Mouse (Mus musculus) right cerebral cortex, postnatal 14 days (tissue): ENCODE measurements around the gene Syna.

Source experiments
- DNase-seq: peaks from one replicate; pipeline ENCODE4 v3.0.0; 2022

The Syna gene

GRCm38 (mm10) chr5:134525971-134526711 is 33.8 kb downstream of the Syna start:
- DNase-seq = no peak

GRCm38 (mm10) chr5:134523728-134524127 is 36.2 kb downstream of the Syna start:
- no peak for DNase-seq

DNA sequence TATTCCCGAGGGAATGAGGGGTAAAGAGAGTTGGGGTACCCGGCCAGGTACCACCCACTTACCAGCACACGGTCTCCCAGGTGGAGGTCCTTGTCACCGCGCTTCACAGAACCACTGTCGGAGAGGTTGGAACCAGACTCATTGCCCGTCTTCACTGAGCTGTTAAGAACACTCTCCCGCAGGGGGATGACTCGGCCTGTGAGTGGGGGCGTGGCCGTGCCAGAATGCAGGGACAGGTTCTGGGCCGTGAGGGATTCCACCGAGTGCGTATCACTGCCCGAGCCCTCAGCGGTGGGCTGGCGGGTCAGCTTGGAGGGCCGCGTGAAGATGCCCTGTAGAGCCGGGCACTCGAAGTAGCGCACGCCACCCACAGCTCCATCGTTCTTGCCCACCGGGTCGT is 37.4 kb downstream of the Syna start:
- DNase-seq = no peak

- DNase-seq = no peak
Observed at GRCm38 (mm10) chr5:134521806-134522205, 38.2 kb downstream of the Syna start.

DNA sequence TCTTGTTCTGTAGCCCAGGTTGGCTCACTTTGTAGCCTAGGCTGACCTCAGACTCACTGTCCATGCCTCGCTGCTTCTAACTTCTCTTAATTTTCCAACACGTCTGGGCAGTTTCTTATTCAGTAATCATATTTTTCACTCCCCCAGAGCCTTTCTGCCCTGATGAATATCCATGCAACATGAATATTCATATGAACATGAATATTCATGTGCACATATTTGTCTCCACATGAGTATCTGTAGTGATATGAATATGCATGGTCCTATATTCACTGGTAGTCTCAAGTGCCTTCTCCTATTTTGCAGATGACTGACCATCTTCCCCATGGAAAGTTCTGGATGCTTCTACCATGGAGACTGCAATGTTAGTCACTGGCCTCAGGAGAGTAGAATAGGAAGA is 38.8 kb downstream of the Syna start:
- no peak for DNase-seq

DNA sequence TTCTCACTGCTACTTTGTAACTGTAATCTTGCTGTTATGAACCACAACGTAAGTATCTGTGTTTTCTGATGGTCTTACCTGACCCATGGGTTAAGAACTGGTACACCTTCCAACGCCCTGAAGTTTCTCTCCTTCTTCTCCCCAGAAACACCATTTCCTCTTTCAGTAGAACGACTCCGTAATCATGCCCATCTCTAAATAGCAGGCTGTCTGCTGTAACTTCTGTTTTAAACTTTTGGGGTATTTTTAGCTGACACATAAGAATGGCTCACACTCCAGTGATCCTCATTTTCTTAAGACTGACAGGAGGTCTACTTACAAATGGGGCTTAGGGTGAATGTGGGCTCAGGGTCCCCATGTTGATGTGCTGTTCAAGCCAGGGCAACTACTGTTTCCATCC is 39.9 kb downstream of the Syna start:
- no peak for DNase-seq

DNA sequence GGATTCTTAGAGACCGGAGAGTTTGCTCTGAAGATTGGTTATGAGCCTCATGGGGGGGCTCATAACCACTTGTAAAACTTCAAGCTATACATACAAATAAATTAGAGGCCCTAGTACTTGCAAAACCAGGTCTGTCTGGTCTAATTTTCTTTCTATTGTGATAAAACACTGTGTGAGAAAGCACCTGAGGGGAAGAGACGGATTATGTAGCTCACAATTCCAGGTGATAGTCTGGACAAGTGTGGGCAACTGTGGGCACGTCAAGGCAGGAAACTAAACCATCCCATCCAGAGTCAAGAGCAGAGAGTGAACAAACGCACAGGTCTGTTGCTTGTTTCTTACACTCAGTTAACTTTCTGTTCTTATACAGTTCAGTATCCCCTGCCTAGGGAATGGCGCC is 40.5 kb downstream of the Syna start:
- DNase-seq = no peak

DNA sequence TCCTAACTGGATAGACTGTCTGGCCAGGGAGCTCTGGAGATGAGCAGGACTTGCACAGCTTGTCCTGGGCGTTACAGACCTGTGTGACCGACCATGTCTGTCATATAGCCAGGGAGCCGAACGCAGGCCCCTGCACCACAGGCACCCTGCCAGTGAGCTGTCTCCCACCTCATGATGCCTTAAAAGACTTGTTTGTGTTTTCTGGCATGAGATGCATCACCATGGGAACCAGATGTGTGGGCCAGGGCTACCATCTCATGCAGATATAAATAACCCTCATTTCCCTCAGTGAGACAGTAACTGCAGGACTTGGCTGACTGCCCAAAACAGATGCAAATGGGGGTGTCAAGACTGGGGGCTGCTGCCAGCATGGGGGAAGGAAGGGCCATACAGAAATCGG is 47.9 kb downstream of the Syna start:
- peak; percentile 81 for DNase-seq

DNA sequence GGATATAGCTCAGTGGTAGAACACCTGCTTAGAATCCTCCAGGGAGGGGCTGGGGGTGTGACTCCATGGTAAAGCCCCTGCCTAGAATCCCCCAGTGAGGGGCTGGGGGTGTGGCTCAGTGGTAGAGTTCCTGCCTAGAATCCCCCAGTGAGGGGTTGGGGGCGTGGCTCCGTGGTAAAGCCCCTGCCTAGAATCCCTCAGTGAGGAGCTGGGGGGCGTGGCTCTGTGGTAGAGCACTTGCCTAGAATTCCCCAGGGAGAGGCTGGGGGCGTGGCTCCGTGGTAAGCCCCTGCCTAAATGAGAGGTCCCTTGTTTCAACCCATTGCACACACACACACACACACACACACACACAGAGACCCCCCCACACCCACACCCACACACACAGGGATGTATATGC is 49.7 kb downstream of the Syna start:
- no peak for DNase-seq

- no peak for DNase-seq
Observed at GRCm38 (mm10) chr5:134508965-134509364, 51.0 kb downstream of the Syna start.
